Mouse (Mus musculus) G1E (cell line): Measurements from ENCODE around the gene Optc.

Experiments used
- CTCF ChIP-seq: IDR thresholded peaks from 2 replicates; pipeline ENCODE4 v1.5.1; 2012; ENCODE audit warnings: low read depth, low read length, inconsistent platforms, mixed read lengths
- GATA1 ChIP-seq: IDR thresholded peaks from 2 replicates; pipeline ENCODE4 v1.6.1; 2012; ENCODE audit warnings: borderline replicate concordance, low read length, inconsistent platforms, mixed read lengths
- POLR2AphosphoS5 ChIP-seq: IDR thresholded peaks from 2 replicates; pipeline ENCODE4 v1.6.1; 2012; ENCODE audit warnings: low read depth, low read length, inconsistent platforms; ENCODE audit not compliant: insufficient replicate concordance
- TAL1 ChIP-seq: conservative IDR thresholded peaks from 2 replicates; pipeline ENCODE4 v1.6.1; 2012; ENCODE audit warnings: low read depth, low read length, inconsistent platforms, mixed read lengths

GRCm38 (mm10) chr1:133941158-133941860 lies 33.5 kb upstream of the Optc start:
- TF ChIP-seq CTCF = no peak
- no peak for TF ChIP-seq TAL1
- TF ChIP-seq POLR2AphosphoS5 = no peak
- TF ChIP-seq GATA1 = no peak
